Mouse (Mus musculus) heart, adult 2 months (tissue): Measurements from ENCODE around the gene Pdk4.

Source experiments
- CTCF ChIP-seq: fragments of 200-600 bp; IDR thresholded peaks from 2 replicates; pipeline ENCODE4 v1.8.1; 2022; ENCODE audit warnings: antibody characterized with exemption, mild to moderate bottlenecking, moderate library complexity
- EP300 ChIP-seq: fragments of 200-500 bp; IDR thresholded peaks from 2 replicates; pipeline ENCODE4 v1.6.1; 2011; ENCODE audit warnings: low read depth, low read length, control low read depth; ENCODE audit not compliant: insufficient read depth

- TF ChIP-seq CTCF (no peak), EP300 (no peak)
These were observed 10.2 kb upstream of the Pdk4 start for GRCm38 (mm10) chr6:5506271-5506670.
